Mouse (Mus musculus) cortical plate, adult 2 months (tissue): ENCODE results near the gene Slc16a7.

Experiments
- CTCF ChIP-seq: fragments of 200-500 bp; IDR thresholded peaks from 2 replicates; pipeline ENCODE4 v1.5.1; 2011; ENCODE audit warnings: mild to moderate bottlenecking, control low read depth, low read length; ENCODE audit not compliant: insufficient read depth; ENCODE audit errors: extremely low read depth
- POLR2A ChIP-seq: fragments of 200-500 bp; IDR thresholded peaks from 2 replicates; pipeline ENCODE4 v1.6.1; 2011; ENCODE audit warnings: mild to moderate bottlenecking, low read length, control low read depth; ENCODE audit not compliant: insufficient read depth; ENCODE audit errors: extremely low read depth

DNA sequence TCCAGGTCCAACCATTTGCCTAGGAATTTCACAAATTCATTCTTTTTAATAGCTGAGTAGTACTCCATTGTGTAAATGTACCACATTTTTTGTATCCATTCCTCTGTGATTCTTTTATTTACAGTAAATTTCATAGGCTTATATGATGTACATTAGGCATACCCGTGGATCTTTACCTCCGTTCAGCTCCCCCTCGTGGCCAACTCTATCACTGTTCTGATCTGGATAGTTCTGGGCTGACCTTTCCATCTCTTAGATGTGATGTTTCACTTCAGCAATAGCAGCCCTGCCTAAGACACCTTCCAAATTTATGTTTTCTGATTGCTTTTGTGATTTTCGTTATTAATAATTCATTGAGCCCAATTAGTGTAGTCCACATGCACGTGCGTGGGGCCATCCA is 29.5 kb upstream of the Slc16a7 start:
- TF ChIP-seq CTCF, result no peak
- no peak for TF ChIP-seq POLR2A
